Mouse (Mus musculus) urinary bladder, adult 18-20 months (tissue): ENCODE data around the gene Vmn2r57.
"Not testable (repeated sequence)": the region's sequence is repeated elsewhere in the genome, so short reads cannot be mapped to it uniquely, and the experiment has no call there.

Source experiments
- DNase-seq, 2 experiments: peaks; one replicate each; pipeline ENCODE4 v3.0.0; 2022; ENCODE audit warnings: low spot score in 2 of 2, mixed read lengths in 2 of 2

Vmn2r57 gene

GRCm38 (mm10) chr7:41448596-41448995 is at the start of gene Vmn2r57:
Gene Vmn2r57 (minus strand): TSS chr7:41448696.
- not testable (repeated sequence) for DNase-seq

GRCm38 (mm10) chr7:41497871-41498270 is 49.4 kb upstream of the Vmn2r57 start:
- DNase-seq = no peak

GRCm38 (mm10) chr7:41451864-41452263 is 3.4 kb upstream of the Vmn2r57 start:
- DNase-seq = no peak

GRCm38 (mm10) chr7:41394130-41394529 is 54.4 kb downstream of the Vmn2r57 start:
- DNase-seq = no peak

- peak; percentile 55 to 69 for DNase-seq
These were observed 55.2 kb downstream of the Vmn2r57 start, which contains the start of gene AI987944 for GRCm38 (mm10) chr7:41393048-41393971. Gene AI987944 (minus strand): TSS chr7:41393379.
